Mouse (Mus musculus) limb, embryonic 14.5 days (tissue): Measurements from ENCODE around the gene Efcab12. TPM values are rescaled to one million over a fixed set of nuclear protein-coding genes. Genes with fewer than 3 reads are reported as not detected.

Source experiments
- ATAC-seq: fragments of 200-750 bp; cut with Nextera tagmentation; 2 replicates; pipeline ENCODE4 v1.8.0; 2017; ENCODE audit warnings: low read depth, moderate number of reproducible peaks, moderate TSS enrichment; ENCODE audit not compliant: low FRiP score
- DNase-seq: peaks from one replicate; pipeline ENCODE4 v3.0.0-alpha.2; 2015; ENCODE audit warnings: low spot score
- H3K27ac ChIP-seq: fragments of 300-500 bp; sonication (generic); replicated peaks from 2 replicates; pipeline ENCODE4 v1.5.1; 2014; ENCODE audit warnings: low read depth, mild to moderate bottlenecking, low read length, moderate library complexity, mixed read lengths
- H3K27me3 ChIP-seq: fragments of 300-500 bp; sonication (generic); 2 replicates; pipeline ENCODE4 v1.6.1; 2014; ENCODE audit warnings: low read length, mixed read lengths; ENCODE audit not compliant: control insufficient read depth, insufficient read depth
- H3K36me3 ChIP-seq: fragments of 300-500 bp; sonication (generic); 2 replicates; pipeline ENCODE4 v1.6.1; 2014; ENCODE audit warnings: mild to moderate bottlenecking, low read length, moderate library complexity, mixed read lengths; ENCODE audit not compliant: control insufficient read depth, insufficient read depth
- H3K4me1 ChIP-seq: fragments of 300-500 bp; sonication (generic); 2 replicates; pipeline ENCODE4 v1.6.1; 2014; ENCODE audit warnings: antibody characterized with exemption, low read length, mixed read lengths; ENCODE audit not compliant: control insufficient read depth, insufficient read depth
- H3K4me2 ChIP-seq: fragments of 300-500 bp; sonication (generic); replicated peaks from 2 replicates; pipeline ENCODE4 v1.6.1; 2014; ENCODE audit warnings: low read depth, mild to moderate bottlenecking, low read length, moderate library complexity; ENCODE audit not compliant: severe bottlenecking
- H3K4me3 ChIP-seq: fragments of 300-500 bp; sonication (generic); replicated peaks from 2 replicates; pipeline ENCODE4 v1.5.1; 2014; ENCODE audit warnings: low read length
- H3K9ac ChIP-seq: fragments of 300-500 bp; sonication (generic); 2 replicates; pipeline ENCODE4 v1.6.1; 2014; ENCODE audit warnings: mild to moderate bottlenecking, low read depth, low read length, moderate library complexity; ENCODE audit not compliant: severe bottlenecking
- H3K9me3 ChIP-seq: fragments of 300-500 bp; sonication (generic); 2 replicates; pipeline ENCODE4 v1.6.1; 2016; ENCODE audit warnings: low read length; ENCODE audit not compliant: control insufficient read depth
- POLR2A ChIP-seq: fragments of 200-500 bp; IDR thresholded peaks from 2 replicates; pipeline ENCODE4 v1.8.0; 2012; ENCODE audit warnings: inconsistent platforms, mild to moderate bottlenecking, moderate library complexity, borderline replicate concordance; ENCODE audit not compliant: insufficient read depth, insufficient read length; ENCODE audit errors: extremely low read depth
- WGBS: fragments of 180-500 bp; shearing (Covaris S2); extraction: QIAGEN DNeasy Blood & Tissue Kit; methylation state at CpG from one replicate; pipeline ENCODE4 v1.1.7; 2014; 5-methylcytosine and 5-hydroxymethylcytosine counted together
- polyA plus RNA-seq, 2 experiments: library from polyadenylated mRNA; depleted of rRNA in 1 of 2; stranded (reverse) in 1 of 2; unstranded in 1 of 2; fragments of >200 nt; fragmentation: Nextera tagmentation in 1 of 2; extraction: Ambion mirVana in 1 of 2; gene quantifications; 2 replicates each; pipeline versions ENCODE4 v1.2.1 to v1.2.3; 2012 to 2014

Gene Efcab12
- polyA plus RNA-seq, 2 experiments: 0.39 to 0.58 TPM

GRCm38 (mm10) chr6:115782781-115783180 is 55.4 kb downstream of the Efcab12 start:
- H3K36me3 ChIP-seq: peaks cover 94% of the 10 kb centered on the region
- no peak overlapping the region for H3K4me2 ChIP-seq
- DNase-seq: no peak
- H3K27me3 ChIP-seq: no peaks in the 10 kb centered on the region
- no peaks in the 10 kb centered on the region for H3K9me3 ChIP-seq
- H3K4me3 ChIP-seq: no peak overlapping the region
- H3K4me1 ChIP-seq: no peaks in the 10 kb centered on the region
- H3K27ac ChIP-seq: no peak overlapping the region
- no peak for TF ChIP-seq POLR2A
- no peak for ATAC-seq
- 89% methylated on average over 3 of the region's 3 CpGs for WGBS
- no peak overlapping the region for H3K9ac ChIP-seq

GRCm38 (mm10) chr6:115776363-115776762 is 61.8 kb downstream of the Efcab12 start:
- peak overlapping the region; percentile 28; the same call in 1 of the 2 replicates for H3K27ac ChIP-seq
- H3K36me3 ChIP-seq: peaks cover 29% of the 10 kb centered on the region
- DNase-seq (no peak), ATAC-seq (no peak)
- H3K9ac ChIP-seq: peak overlapping the region; percentile 82
- WGBS: 46% methylated on average over 9 of the region's 9 CpGs
- peak overlapping the region; percentile 85 for H3K4me3 ChIP-seq
- no peaks in the 10 kb centered on the region for H3K27me3 ChIP-seq
- peaks cover 21% of the 10 kb centered on the region for H3K4me1 ChIP-seq
- H3K9me3 ChIP-seq: no peaks in the 10 kb centered on the region
- peak overlapping the region; percentile 85 for H3K4me2 ChIP-seq
- TF ChIP-seq POLR2A: no peak

GRCm38 (mm10) chr6:115775838-115776237 is 62.4 kb downstream of the Efcab12 start:
- DNase-seq (peak; percentile 26), ATAC-seq (peak; percentile 51)
- Histone ChIP-seq H3K9me3 (no peaks in the 10 kb centered on the region), H3K36me3 (peaks cover 25% of the 10 kb centered on the region), H3K4me1 (peaks cover 21% of the 10 kb centered on the region), H3K4me2 (peak overlapping the region; percentile 85), H3K9ac (peak overlapping the region; percentile 82), H3K27me3 (no peaks in the 10 kb centered on the region), H3K4me3 (peak overlapping the region; percentile 85), H3K27ac (peak overlapping the region; percentile 28; the same call in 1 of the 2 replicates)
- 38% methylated on average over 3 of the region's 3 CpGs for WGBS
- TF ChIP-seq POLR2A: no peak

GRCm38 (mm10) chr6:115774501-115774921 is 63.7 kb downstream of the Efcab12 start, which contains the start of gene Cand2:
Gene Cand2, plus strand, starts transcription at chr6:115774538.
- Histone ChIP-seq H3K9ac (peak within 1 kb of the TSS; percentile 82), H3K9me3 (no peaks in the 10 kb centered on the region), H3K4me3 (peak within 1 kb of the TSS; percentile 85), H3K36me3 (peaks cover 12% of the 10 kb centered on the region; the same call in 1 of the 2 replicates), H3K4me2 (peak within 1 kb of the TSS; percentile 85), H3K27me3 (no peaks in the 10 kb centered on the region), H3K4me1 (peaks cover 21% of the 10 kb centered on the region), H3K27ac (peak within 1 kb of the TSS; percentile 85)
- DNase-seq (peak; percentile 76), ATAC-seq (peak; percentile 84)
- WGBS: 0% methylated on average over 11 of the region's 28 CpGs
- no peak for TF ChIP-seq POLR2A

- TF ChIP-seq POLR2A: no peak
- peak; percentile 63 for DNase-seq
These were observed 64.2 kb downstream of the Efcab12 start for GRCm38 (mm10) chr6:115773966-115774413.

DNA sequence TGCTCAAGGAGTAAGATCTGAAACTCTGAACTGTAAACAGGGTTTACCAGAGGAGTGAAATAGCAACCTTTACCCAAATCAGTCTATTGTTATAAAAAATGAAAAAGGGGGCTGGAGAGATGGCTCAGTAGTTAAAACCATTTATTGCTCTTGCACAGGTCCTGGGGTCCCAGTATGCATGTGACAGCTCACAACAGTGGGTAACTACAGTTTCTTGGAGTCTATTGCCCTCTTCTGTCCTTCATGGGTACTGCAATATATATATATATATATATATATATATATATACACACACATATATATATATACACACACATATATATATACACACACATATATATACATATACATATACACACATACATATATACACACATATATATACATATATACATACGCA is 65.6 kb downstream of the Efcab12 start:
- Histone ChIP-seq H3K27ac (no peak overlapping the region), H3K9ac (no peak overlapping the region), H3K36me3 (no peaks in the 10 kb centered on the region), H3K9me3 (no peaks in the 10 kb centered on the region), H3K27me3 (no peaks in the 10 kb centered on the region), H3K4me1 (peaks cover 21% of the 10 kb centered on the region), H3K4me3 (no peak overlapping the region), H3K4me2 (no peak overlapping the region)
- DNase-seq (no peak), ATAC-seq (no peak)
- no peak for TF ChIP-seq POLR2A
- 90% methylated on average over 1 of the region's 1 CpGs for WGBS

More at GRCm38 (mm10) chr6:115773966-115774413, 64.2 kb downstream of the Efcab12 start:
- peaks cover 7% of the 10 kb centered on the region; the same call in 1 of the 2 replicates for H3K36me3 ChIP-seq
- peak overlapping the region; percentile 29; the same call in 1 of the 2 replicates for H3K27ac ChIP-seq
- H3K27me3 ChIP-seq: no peaks in the 10 kb centered on the region
- H3K9me3 ChIP-seq: no peaks in the 10 kb centered on the region
- H3K4me1 ChIP-seq: peaks cover 21% of the 10 kb centered on the region
- H3K4me2 ChIP-seq: peak overlapping the region; percentile 85
- H3K9ac ChIP-seq: peak overlapping the region; percentile 44
- H3K4me3 ChIP-seq: peak overlapping the region; percentile 85
- ATAC-seq: peak; percentile 71
- WGBS: 1% methylated on average over 14 of the region's 14 CpGs
